Mouse (Mus musculus) CD8-positive naive resting alpha-beta T cell, adult 2 months (primary cell): ENCODE results near the gene Gadd45b.
A peak's percentile ranks its signal among the peaks of the same experiment; 100 is the strongest.

Experiments
- DNase-seq, 2 experiments: peaks; one replicate each; pipeline ENCODE4 v3.0.0; 2022; ENCODE audit warnings: low read depth in 2 of 2, low spot score in 2 of 2

The Gadd45b gene

DNA sequence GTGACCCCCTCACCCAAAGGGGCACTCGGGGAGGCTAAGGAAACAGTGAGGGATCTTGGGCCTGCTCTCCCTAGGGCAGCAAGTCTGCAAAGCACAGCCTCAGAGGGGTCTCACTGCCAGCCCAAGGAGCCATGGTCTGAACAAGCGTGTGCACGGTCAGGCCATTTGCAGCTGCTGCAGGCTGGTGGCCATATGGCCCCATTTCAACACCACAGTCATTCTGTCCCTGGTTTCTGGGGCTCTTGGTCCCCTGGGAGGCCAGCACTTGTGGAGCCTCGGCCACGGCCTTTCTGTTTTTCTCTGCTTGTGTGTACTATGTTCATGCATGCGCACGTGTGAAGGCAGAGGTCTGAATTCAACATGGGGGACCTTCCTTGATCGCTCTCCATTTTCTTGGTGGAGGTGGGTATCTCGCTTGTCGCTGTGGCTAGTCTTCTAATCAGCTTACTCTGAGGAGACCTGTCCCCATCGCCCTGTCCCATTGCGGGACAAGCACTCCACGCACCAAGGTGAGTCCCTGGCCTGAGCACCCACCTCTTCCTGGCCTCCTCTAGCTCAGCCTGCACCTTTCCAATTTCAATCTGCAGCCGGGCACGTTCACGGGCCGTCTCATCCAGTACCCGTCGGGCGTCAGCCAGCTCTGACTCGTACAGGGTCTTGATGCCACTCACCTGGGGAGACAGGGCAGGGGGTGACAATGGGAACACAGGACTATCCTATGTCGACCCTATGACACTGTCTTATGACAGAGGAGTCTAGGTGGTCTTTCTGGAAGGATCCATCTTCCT, 20.3 kb upstream of the Gadd45b start:
- no peak for DNase-seq

- no peak for DNase-seq
Observed at GRCm38 (mm10) chr10:80911354-80911753, 18.5 kb upstream of the Gadd45b start.

DNA sequence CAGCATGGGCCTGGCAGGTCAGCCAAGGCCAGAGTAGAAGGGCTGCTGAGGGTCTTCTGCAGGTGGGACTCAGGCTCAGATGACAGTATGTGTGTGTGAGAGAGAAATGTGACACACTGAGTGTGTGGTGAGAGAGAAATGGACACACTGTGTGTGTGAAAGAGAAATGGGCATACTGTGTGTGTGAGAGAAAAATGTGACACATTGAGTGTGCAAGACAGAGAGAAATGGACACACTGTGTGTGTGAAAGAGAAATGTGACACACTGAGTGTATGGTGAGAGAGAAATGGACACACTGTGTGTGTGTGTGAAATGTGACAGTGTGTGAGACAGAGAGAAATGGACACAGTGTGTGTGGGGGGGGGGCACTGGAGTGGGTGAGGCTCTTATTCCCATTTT, 18.0 kb upstream of the Gadd45b start:
- DNase-seq, result no peak

- DNase-seq, result no peak
Observed at GRCm38 (mm10) chr10:80913364-80914011, 16.4 kb upstream of the Gadd45b start.

- DNase-seq, result no peak
Observed at GRCm38 (mm10) chr10:80914253-80914656, 15.6 kb upstream of the Gadd45b start.

GRCm38 (mm10) chr10:80915260-80915659, 14.6 kb upstream of the Gadd45b start:
- DNase-seq, result no peak

GRCm38 (mm10) chr10:80915736-80916135, 14.1 kb upstream of the Gadd45b start:
- no peak for DNase-seq

- no peak for DNase-seq
Observed at GRCm38 (mm10) chr10:80917336-80917778, 12.5 kb upstream of the Gadd45b start.

DNA sequence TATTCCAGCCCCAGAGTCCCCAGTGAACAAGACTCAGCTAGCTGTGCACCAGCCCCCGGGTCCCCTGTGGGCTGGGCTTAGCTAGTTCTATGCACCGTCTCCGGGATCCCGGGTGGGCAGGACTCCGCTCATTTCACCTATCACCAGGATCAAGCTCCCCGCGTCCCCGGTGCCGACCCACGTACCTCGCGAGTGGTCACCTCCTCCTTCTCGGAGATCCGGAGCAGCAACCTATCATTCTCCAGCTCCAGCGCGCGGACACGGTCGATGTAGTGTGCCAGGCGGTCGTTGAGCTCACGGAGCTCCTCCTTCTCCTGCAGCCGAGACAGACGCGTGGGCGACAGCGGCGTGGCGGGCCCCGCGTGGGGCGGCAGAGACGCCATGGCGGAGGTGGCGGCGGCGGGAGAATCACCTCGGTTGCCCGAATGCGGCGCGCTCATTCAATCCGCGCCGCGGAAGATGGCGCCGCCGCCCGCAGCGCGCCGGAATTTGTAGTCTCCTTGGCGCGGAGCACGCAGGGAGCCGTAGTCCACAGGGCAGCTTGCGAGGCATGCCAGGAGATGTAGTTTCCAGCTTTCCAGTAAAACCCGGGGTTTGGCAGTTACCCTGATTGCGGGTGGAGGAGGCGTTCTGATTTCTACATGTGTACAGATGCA, 12.0 kb upstream of the Gadd45b start, which contains the start of gene Lmnb2:
Lmnb2 (minus strand) TSS at position 467 of the 656 bp plus-strand sequence.
- peak; percentile 36 to 40 for DNase-seq

DNA sequence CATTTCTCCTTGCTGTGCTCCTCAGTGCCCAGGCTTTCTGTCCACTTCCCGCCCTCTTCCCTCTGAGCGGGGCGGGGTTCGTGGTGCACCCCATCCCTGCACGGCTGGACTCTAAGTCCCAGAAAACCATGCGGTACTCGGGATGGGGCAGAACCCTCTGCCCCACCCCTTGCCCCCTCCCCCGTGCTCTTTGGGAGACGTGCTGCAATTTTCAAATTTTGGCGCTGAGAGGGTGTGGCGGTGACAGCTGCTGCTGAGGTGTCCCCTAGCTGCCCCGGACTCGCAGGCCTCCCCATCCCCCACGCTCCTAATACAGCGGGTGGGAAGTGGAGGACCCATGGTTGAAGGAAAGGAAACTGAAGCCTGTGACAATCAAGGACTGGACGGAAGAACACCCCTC, 8.0 kb upstream of the Gadd45b start:
- DNase-seq, result no peak

DNA sequence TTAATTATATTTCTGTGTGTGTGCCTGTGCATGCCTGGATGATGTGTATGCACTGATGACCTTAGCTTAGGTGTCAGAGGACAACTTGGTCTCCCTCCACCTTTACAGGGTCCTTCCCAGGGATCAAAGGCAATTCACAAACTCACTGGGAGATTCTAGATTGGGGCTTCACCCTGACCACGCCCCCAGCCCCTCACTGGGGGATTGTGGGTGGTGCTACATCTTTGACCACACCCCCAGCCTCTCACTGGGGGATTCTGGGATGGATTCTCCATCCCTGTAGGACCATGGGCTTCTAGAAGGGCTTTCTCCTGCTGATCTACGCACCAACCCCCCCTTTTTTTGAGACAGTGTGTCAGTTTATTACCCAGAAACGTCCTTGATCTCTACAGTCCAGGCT, 4.4 kb upstream of the Gadd45b start:
- DNase-seq, result no peak

- peak; percentile 82 to 85 for DNase-seq
Observed at GRCm38 (mm10) chr10:80928586-80929298, 1.1 kb upstream of the Gadd45b start.

- DNase-seq, result peak in 1 of 2 experiments; percentile 36
Observed at GRCm38 (mm10) chr10:80930361-80931152, 684 bp downstream of the Gadd45b start.

- DNase-seq, result no peak
Observed at GRCm38 (mm10) chr10:80931153-80931671, 1.3 kb downstream of the Gadd45b start.

GRCm38 (mm10) chr10:80931695-80932094, 1.8 kb downstream of the Gadd45b start:
- no peak for DNase-seq

- DNase-seq, result no peak
Observed at GRCm38 (mm10) chr10:80932206-80932605, 2.3 kb downstream of the Gadd45b start.

GRCm38 (mm10) chr10:80932700-80933420, 3.0 kb downstream of the Gadd45b start:
- no peak for DNase-seq

GRCm38 (mm10) chr10:80933421-80933979, 3.6 kb downstream of the Gadd45b start:
- DNase-seq, result no peak
